21 mouse cellular contexts compared by ENCODE assay signal in genomic region chr8:94754486-94754885, GRCm38 (mm10). TPM values are rescaled to one million over a fixed set of nuclear protein-coding genes. Genes with fewer than 3 reads are reported as not detected.
"Had no signal": no experiment of that assay in that cellular context is flagged by ENCODE, and none has a peak within 500 bp of the region (broad histone marks: within the 10 kb centered on the region; RNA-seq: fewer than 3 reads in every experiment).

No protein-coding gene starts in this region.

- H3K9ac ChIP-seq: kidney, embryonic 15.5 days; limb, embryonic 15.5 days; liver, embryonic 12.5 days; lung, embryonic 14.5 days; midbrain, embryonic 12.5 days; neural tube, embryonic 12.5 days had no signal

- H3K27me3 ChIP-seq: kidney, embryonic 15.5 days; limb, embryonic 15.5 days; midbrain, embryonic 12.5 days; neural tube, embryonic 12.5 days had no signal

- H3K4me1 ChIP-seq: limb, embryonic 15.5 days; liver, embryonic 12.5 days; midbrain, embryonic 12.5 days; neural tube, embryonic 12.5 days had no signal

- H3K4me2 ChIP-seq: kidney, embryonic 15.5 days; limb, embryonic 15.5 days; liver, embryonic 12.5 days; lung, embryonic 14.5 days; midbrain, embryonic 12.5 days; neural tube, embryonic 12.5 days had no signal

- ATAC-seq: liver, embryonic 12.5 days; midbrain, embryonic 16.5 days had no signal

- H3K27ac ChIP-seq: kidney, embryonic 15.5 days; limb, embryonic 15.5 days; liver, embryonic 12.5 days; macrophage; midbrain, embryonic 12.5 days; neural tube, embryonic 12.5 days had no signal

- H3K36me3 ChIP-seq: kidney, embryonic 15.5 days; limb, embryonic 15.5 days; liver, embryonic 12.5 days; midbrain, embryonic 12.5 days; neural tube, embryonic 12.5 days had no signal

- H3K4me3 ChIP-seq: kidney, embryonic 15.5 days; limb, embryonic 15.5 days; liver, embryonic 12.5 days; megakaryocyte, embryonic 14.5 days; midbrain, embryonic 12.5 days; myocyte; neural tube, embryonic 12.5 days had no signal

- H3K9me3 ChIP-seq: kidney, embryonic 15.5 days; limb, embryonic 15.5 days; liver, embryonic 12.5 days; midbrain, embryonic 12.5 days; neural tube, embryonic 12.5 days had no signal

- DNase-seq: kidney, adult 18-20 months; kidney, postnatal 14 days; layer of hippocampus, adult 9-11 months; layer of hippocampus, postnatal 36 days; lung, embryonic 14.5 days; lung, postnatal 10 days; right cerebral cortex, postnatal 14 days; thymus, adult 18-20 months; thymus, postnatal 14 days had no signal

RNA-seq across cellular contexts. Expression of gene Ccl22, which starts 9.1 kb away (rescaled TPM):
- total RNA-seq: layer of hippocampus, postnatal 36 days; neutrophil, adult 5-6 weeks had no signal
- polyA plus RNA-seq: kidney, embryonic 15.5 days; limb, embryonic 11.5 days; limb, embryonic 15.5 days; lung, embryonic 14.5 days; midbrain, embryonic 12.5 days; midbrain, embryonic 16.5 days; myocyte; neural tube, embryonic 12.5 days had no signal

RNA-seq across cellular contexts. Expression of gene Cx3cl1, which starts 17.3 kb away (rescaled TPM):
- total RNA-seq: neutrophil, adult 5-6 weeks had no signal

RNA-seq across cellular contexts. Expression of gene Ccl17, which starts 55.8 kb away (rescaled TPM):
- total RNA-seq: neutrophil, adult 5-6 weeks had no signal
- polyA plus RNA-seq: kidney, embryonic 15.5 days; limb, embryonic 11.5 days; limb, embryonic 15.5 days; liver, embryonic 16.5 days; lung, embryonic 14.5 days; macrophage; midbrain, embryonic 12.5 days; neural tube, embryonic 12.5 days had no signal

RNA-seq across cellular contexts. Expression of gene Pllp, which starts 58.4 kb away (rescaled TPM):
- polyA plus RNA-seq: macrophage had no signal
